Comparison of ENCODE assay signal across 11 mouse cellular contexts in genomic region chr5:44713181-44713789, GRCm38 (mm10).
DNase-seq lines count a peak whose midpoint lies in the region; ATAC-seq and TF ChIP-seq lines count a peak whose summit lies in the region.
"Had no signal": no experiment of that assay in that cellular context is flagged by ENCODE, and none has a peak within 500 bp of the region (broad histone marks: within the 10 kb centered on the region; RNA-seq: fewer than 3 reads in every experiment).

No protein-coding gene starts in this region.

- WGBS in kidney, embryonic 16.5 days: 32% methylated on average over 5 of the region's 5 CpGs
- 6% methylated on average over 5 of the region's 5 CpGs for WGBS in forebrain, postnatal 0 days
- WGBS in midbrain, embryonic 10.5 days: 24% methylated on average over 5 of the region's 5 CpGs
- WGBS in stomach, embryonic 16.5 days: 32% methylated on average over 5 of the region's 5 CpGs
- 64% methylated on average over 5 of the region's 5 CpGs for WGBS in liver, embryonic 12.5 days (ENCODE audit: insufficient replicate concordance)

- no peak for ATAC-seq in kidney, embryonic 16.5 days (ENCODE audit: low FRiP score, low TSS enrichment)
- ATAC-seq in forebrain, postnatal 0 days: peak; percentile 62
- ATAC-seq in stomach, embryonic 16.5 days (ENCODE audit: insufficient read depth, low FRiP score): 0 out of 2 replicates have a peak, but pooled peaks have one; percentile 13
- no peak for ATAC-seq in liver, embryonic 12.5 days

- no peak overlapping the region for H3K4me3 ChIP-seq in kidney, embryonic 16.5 days (ENCODE audit: low read length)
- no peak overlapping the region for H3K4me3 ChIP-seq in forebrain, postnatal 0 days (ENCODE audit: low read depth, low read length)
- no peak overlapping the region for H3K4me3 ChIP-seq in midbrain, embryonic 10.5 days
- no peak overlapping the region for H3K4me3 ChIP-seq in stomach, embryonic 16.5 days (replicated peaks; ENCODE audit: low read length)
- H3K4me3 ChIP-seq in liver, embryonic 12.5 days: no peak overlapping the region

- no peaks in the 10 kb centered on the region for H3K9me3 ChIP-seq in kidney, embryonic 16.5 days (ENCODE audit: low read length)
- no peaks in the 10 kb centered on the region for H3K9me3 ChIP-seq in forebrain, postnatal 0 days (ENCODE audit: low read length)
- no peaks in the 10 kb centered on the region for H3K9me3 ChIP-seq in midbrain, embryonic 10.5 days (replicated peaks)
- no peaks in the 10 kb centered on the region for H3K9me3 ChIP-seq in stomach, embryonic 16.5 days (replicated peaks; ENCODE audit: control insufficient read depth, low read length)
- no peaks in the 10 kb centered on the region for H3K9me3 ChIP-seq in liver, embryonic 12.5 days (replicated peaks)

- no peak for TF ChIP-seq CTCF in forebrain, postnatal 0 days (IDR thresholded peaks at IDR 0.05; ENCODE audit: low read depth)

- DNase-seq in kidney, postnatal 25 days: no peak
- DNase-seq in forebrain, postnatal 0 days: no peak
- no peak for DNase-seq in midbrain, embryonic 10.5 days (ENCODE audit: low spot score)
- DNase-seq in ovary, postnatal 36 days (ENCODE audit: low spot score): no peak
- no peak for DNase-seq in gastrocnemius, adult 18-20 months (ENCODE audit: low spot score)
- DNase-seq: adrenal gland, adult 8-10 months; heart, postnatal 36 days; thymus, postnatal 25 days had no signal

- H3K27ac ChIP-seq in kidney, embryonic 16.5 days (ENCODE audit: low read length): peak overlapping the region; percentile 29; the same call in 1 of the 2 replicates
- H3K27ac ChIP-seq in forebrain, postnatal 0 days (ENCODE audit: low read depth, low read length): peak overlapping the region; percentile 62
- 0 out of 2 replicates have a peak overlapping the region, but pooled peaks have one; percentile 33 for H3K27ac ChIP-seq in midbrain, embryonic 10.5 days (replicated peaks)
- peak overlapping the region; percentile 57 for H3K27ac ChIP-seq in stomach, embryonic 16.5 days (ENCODE audit: low read length)
- no peak overlapping the region for H3K27ac ChIP-seq in liver, embryonic 12.5 days

- no peak overlapping the region for H3K4me2 ChIP-seq in kidney, embryonic 16.5 days (replicated peaks; ENCODE audit: low read depth, low read length)
- no peak overlapping the region for H3K4me2 ChIP-seq in forebrain, postnatal 0 days (ENCODE audit: low read depth)
- no peak overlapping the region for H3K4me2 ChIP-seq in stomach, embryonic 16.5 days (ENCODE audit: low read depth, low read length)
- no peak overlapping the region for H3K4me2 ChIP-seq in liver, embryonic 12.5 days

- no peaks in the 10 kb centered on the region for H3K27me3 ChIP-seq in kidney, embryonic 16.5 days (ENCODE audit: insufficient read depth, low read length)
- no peaks in the 10 kb centered on the region for H3K27me3 ChIP-seq in forebrain, postnatal 0 days (ENCODE audit: insufficient read depth, low read length)
- no peaks in the 10 kb centered on the region for H3K27me3 ChIP-seq in midbrain, embryonic 10.5 days (ENCODE audit: low read depth, poor library complexity, severe bottlenecking)
- H3K27me3 ChIP-seq in stomach, embryonic 16.5 days (ENCODE audit: control insufficient read depth, insufficient read depth, low read length): no peaks in the 10 kb centered on the region
- H3K27me3 ChIP-seq in liver, embryonic 12.5 days (replicated peaks): no peaks in the 10 kb centered on the region

- no peak overlapping the region for H3K9ac ChIP-seq in kidney, embryonic 16.5 days (replicated peaks; ENCODE audit: low read length)
- H3K9ac ChIP-seq in forebrain, postnatal 0 days: no peak overlapping the region
- no peak overlapping the region; the same call in 1 of the 2 replicates for H3K9ac ChIP-seq in stomach, embryonic 16.5 days (ENCODE audit: low read length)
- H3K9ac ChIP-seq in liver, embryonic 12.5 days: no peak overlapping the region

- no peaks in the 10 kb centered on the region for H3K4me1 ChIP-seq in kidney, embryonic 16.5 days (ENCODE audit: insufficient read depth, low read length)
- no peaks in the 10 kb centered on the region; the same call in 1 of the 2 replicates for H3K4me1 ChIP-seq in forebrain, postnatal 0 days (ENCODE audit: insufficient read depth)
- peaks cover 19% of the 10 kb centered on the region for H3K4me1 ChIP-seq in midbrain, embryonic 10.5 days
- H3K4me1 ChIP-seq in stomach, embryonic 16.5 days (ENCODE audit: control insufficient read depth, insufficient read depth, low read length): peaks cover 12% of the 10 kb centered on the region
- H3K4me1 ChIP-seq in liver, embryonic 12.5 days: no peaks in the 10 kb centered on the region

- H3K36me3 ChIP-seq in kidney, embryonic 16.5 days (ENCODE audit: insufficient read depth, low read length): no peaks in the 10 kb centered on the region
- H3K36me3 ChIP-seq in forebrain, postnatal 0 days (ENCODE audit: insufficient read depth): no peaks in the 10 kb centered on the region
- no peaks in the 10 kb centered on the region for H3K36me3 ChIP-seq in midbrain, embryonic 10.5 days
- H3K36me3 ChIP-seq in stomach, embryonic 16.5 days (ENCODE audit: control insufficient read depth, insufficient read depth, low read length): no peaks in the 10 kb centered on the region
- no peaks in the 10 kb centered on the region for H3K36me3 ChIP-seq in liver, embryonic 12.5 days

Comparison
In these comparisons a context has a peak if more than half of its experiments do, and no peak if none do; other contexts are left out.
1. ATAC-seq: peak in forebrain, postnatal 0 days (single experiment) and stomach, embryonic 16.5 days (single experiment); none in kidney, embryonic 16.5 days (single experiment) and liver, embryonic 12.5 days (single experiment).